Mouse (Mus musculus) limb, embryonic 14.5 days (tissue): ENCODE results near the gene Rsrc2. TPM values are rescaled to one million over a fixed set of nuclear protein-coding genes. Genes with fewer than 3 reads are reported as not detected.
A peak's percentile ranks its signal among the peaks of the same experiment; 100 is the strongest.
"Not testable (repeated sequence)": the region's sequence is repeated elsewhere in the genome, so short reads cannot be mapped to it uniquely, and the experiment has no call there.

Experiments used
- ATAC-seq: fragments of 200-750 bp; cut with Nextera tagmentation; 2 replicates; pipeline ENCODE4 v1.8.0; 2017; ENCODE audit warnings: low read depth, moderate number of reproducible peaks, moderate TSS enrichment; ENCODE audit not compliant: low FRiP score
- DNase-seq: peaks from one replicate; pipeline ENCODE4 v3.0.0-alpha.2; 2015; ENCODE audit warnings: low spot score
- H3K27ac ChIP-seq: fragments of 300-500 bp; sonication (generic); replicated peaks from 2 replicates; pipeline ENCODE4 v1.5.1; 2014; ENCODE audit warnings: low read depth, mild to moderate bottlenecking, low read length, moderate library complexity, mixed read lengths
- H3K27me3 ChIP-seq: fragments of 300-500 bp; sonication (generic); 2 replicates; pipeline ENCODE4 v1.6.1; 2014; ENCODE audit warnings: low read length, mixed read lengths; ENCODE audit not compliant: control insufficient read depth, insufficient read depth
- H3K36me3 ChIP-seq: fragments of 300-500 bp; sonication (generic); 2 replicates; pipeline ENCODE4 v1.6.1; 2014; ENCODE audit warnings: mild to moderate bottlenecking, low read length, moderate library complexity, mixed read lengths; ENCODE audit not compliant: control insufficient read depth, insufficient read depth
- H3K4me1 ChIP-seq: fragments of 300-500 bp; sonication (generic); 2 replicates; pipeline ENCODE4 v1.6.1; 2014; ENCODE audit warnings: antibody characterized with exemption, low read length, mixed read lengths; ENCODE audit not compliant: control insufficient read depth, insufficient read depth
- H3K4me2 ChIP-seq: fragments of 300-500 bp; sonication (generic); replicated peaks from 2 replicates; pipeline ENCODE4 v1.6.1; 2014; ENCODE audit warnings: low read depth, mild to moderate bottlenecking, low read length, moderate library complexity; ENCODE audit not compliant: severe bottlenecking
- H3K4me3 ChIP-seq: fragments of 300-500 bp; sonication (generic); replicated peaks from 2 replicates; pipeline ENCODE4 v1.5.1; 2014; ENCODE audit warnings: low read length
- H3K9ac ChIP-seq: fragments of 300-500 bp; sonication (generic); 2 replicates; pipeline ENCODE4 v1.6.1; 2014; ENCODE audit warnings: mild to moderate bottlenecking, low read depth, low read length, moderate library complexity; ENCODE audit not compliant: severe bottlenecking
- H3K9me3 ChIP-seq: fragments of 300-500 bp; sonication (generic); 2 replicates; pipeline ENCODE4 v1.6.1; 2016; ENCODE audit warnings: low read length; ENCODE audit not compliant: control insufficient read depth
- POLR2A ChIP-seq: fragments of 200-500 bp; IDR thresholded peaks from 2 replicates; pipeline ENCODE4 v1.8.0; 2012; ENCODE audit warnings: inconsistent platforms, mild to moderate bottlenecking, moderate library complexity, borderline replicate concordance; ENCODE audit not compliant: insufficient read depth, insufficient read length; ENCODE audit errors: extremely low read depth
- WGBS: fragments of 180-500 bp; shearing (Covaris S2); extraction: QIAGEN DNeasy Blood & Tissue Kit; methylation state at CpG from one replicate; pipeline ENCODE4 v1.1.7; 2014; 5-methylcytosine and 5-hydroxymethylcytosine counted together
- polyA plus RNA-seq, 2 experiments: library from polyadenylated mRNA; depleted of rRNA in 1 of 2; stranded (reverse) in 1 of 2; unstranded in 1 of 2; fragments of >200 nt; fragmentation: Nextera tagmentation in 1 of 2; extraction: Ambion mirVana in 1 of 2; gene quantifications; 2 replicates each; pipeline versions ENCODE4 v1.2.1 to v1.2.3; 2012 to 2014

Rsrc2 gene
- polyA plus RNA-seq, 2 experiments: 113 to 120 TPM

GRCm38 (mm10) chr5:123773441-123773840, 24.2 kb upstream of the Rsrc2 start:
- H3K4me3 ChIP-seq: no peak overlapping the region
- H3K4me1 ChIP-seq: no peaks in the 10 kb centered on the region
- no peak for TF ChIP-seq POLR2A
- H3K27ac ChIP-seq: no peak overlapping the region
- no peaks in the 10 kb centered on the region for H3K9me3 ChIP-seq
- peaks cover 73% of the 10 kb centered on the region for H3K36me3 ChIP-seq
- no peak overlapping the region for H3K4me2 ChIP-seq
- DNase-seq (no peak), ATAC-seq (no peak)
- no peaks in the 10 kb centered on the region for H3K27me3 ChIP-seq
- no peak overlapping the region for H3K9ac ChIP-seq
- 94% methylated on average over 9 of the region's 9 CpGs for WGBS

DNA sequence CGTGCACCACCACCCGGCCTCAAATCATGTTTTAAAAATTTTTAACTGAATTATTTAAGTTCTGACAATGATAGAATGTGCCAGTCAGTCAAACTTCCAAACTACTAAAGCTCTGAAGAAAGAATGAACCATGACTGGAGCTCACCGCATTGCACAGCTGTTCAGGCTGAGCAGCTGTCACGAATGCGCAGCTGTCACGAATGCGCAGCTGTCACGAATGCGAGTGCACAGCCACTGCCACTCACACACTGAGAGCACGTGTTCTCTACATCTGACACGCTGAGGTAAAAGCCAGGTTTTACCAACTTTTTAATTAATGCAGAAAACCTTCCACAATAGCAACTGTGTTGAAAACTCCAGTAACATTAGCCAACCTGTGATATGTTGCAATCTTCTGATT, 17.2 kb upstream of the Rsrc2 start:
- not testable (repeated sequence) for H3K9me3 ChIP-seq, DNase-seq, H3K4me3 ChIP-seq, H3K27me3 ChIP-seq, H3K27ac ChIP-seq, H3K9ac ChIP-seq, H3K4me1 ChIP-seq, H3K4me2 ChIP-seq
- peak; percentile 71; the same call in 1 of the 2 replicates for ATAC-seq
- 91% methylated on average over 11 of the region's 11 CpGs for WGBS
- H3K36me3 ChIP-seq: peaks cover 68% of the 10 kb centered on the region

DNA sequence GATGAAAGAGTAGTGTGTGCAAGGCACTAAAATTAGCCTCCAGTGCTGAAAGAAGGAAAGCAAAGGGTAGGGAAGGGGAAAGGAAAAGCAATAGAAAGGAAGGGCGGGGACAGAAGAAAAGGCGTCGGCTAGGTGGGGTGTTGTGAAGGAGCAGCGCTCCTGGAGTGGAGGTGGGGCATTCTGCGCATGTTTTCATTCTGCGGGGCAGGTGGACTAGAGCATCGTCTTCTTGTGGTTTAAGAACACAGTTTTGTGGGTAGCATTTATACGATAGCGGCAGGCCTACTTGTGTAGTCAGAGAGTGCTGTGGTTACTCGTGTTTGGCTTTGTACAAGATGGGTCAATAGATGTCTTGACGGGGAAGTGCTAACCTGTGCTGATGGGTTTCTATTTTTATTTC, 16.3 kb upstream of the Rsrc2 start:
- Histone ChIP-seq H3K36me3 (peaks cover 64% of the 10 kb centered on the region), H3K4me2 (no peak overlapping the region), H3K9ac (no peak overlapping the region), H3K27ac (no peak overlapping the region), H3K27me3 (no peaks in the 10 kb centered on the region), H3K9me3 (no peaks in the 10 kb centered on the region), H3K4me1 (no peaks in the 10 kb centered on the region), H3K4me3 (no peak overlapping the region)
- 90% methylated on average over 11 of the region's 11 CpGs for WGBS
- TF ChIP-seq POLR2A: no peak
- no peak for ATAC-seq
- no peak for DNase-seq

DNA sequence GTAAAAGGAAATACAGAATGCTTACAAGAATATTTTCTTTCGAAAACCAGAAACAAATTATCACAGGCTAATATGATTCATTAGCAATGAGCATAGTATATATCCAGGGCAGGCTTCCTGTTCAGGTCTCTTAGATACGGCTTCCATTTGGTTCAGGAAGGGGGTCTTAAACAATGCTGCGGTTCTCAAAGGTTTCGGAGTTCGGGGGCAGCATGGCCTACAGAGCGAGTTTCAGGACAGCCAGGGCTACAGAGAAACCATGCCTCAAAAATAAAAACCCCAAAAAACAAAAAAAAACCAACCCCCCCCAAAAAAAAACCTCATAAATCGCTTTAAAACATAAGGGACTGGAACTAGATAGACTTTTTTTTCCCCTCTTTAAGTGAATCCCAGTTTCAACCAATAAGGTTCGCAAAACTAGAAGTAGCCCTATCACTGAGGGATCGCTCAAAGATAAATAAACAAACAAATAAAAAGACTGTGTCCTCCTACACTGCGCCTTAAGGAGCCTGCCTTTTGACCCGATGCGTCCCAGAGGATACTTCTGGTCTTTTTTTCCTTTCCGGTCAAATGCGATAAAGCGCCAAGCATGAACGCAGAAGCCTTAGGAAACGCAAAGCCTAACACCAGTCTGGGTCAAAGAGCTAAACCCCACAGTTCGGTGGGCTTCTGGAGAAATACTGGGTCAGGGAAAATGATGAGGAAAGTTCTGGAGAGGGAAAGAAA, 712 bp downstream of the Rsrc2 start:
- Histone ChIP-seq H3K27me3 (no peaks in the 10 kb centered on the region), H3K36me3 (peaks cover 19% of the 10 kb centered on the region), H3K4me2 (peak overlapping the region; percentile 47), H3K9me3 (no peaks in the 10 kb centered on the region), H3K27ac (peak overlapping the region; percentile 98), H3K9ac (peak overlapping the region; percentile 84), H3K4me1 (peaks cover 25% of the 10 kb centered on the region), H3K4me3 (peak overlapping the region; percentile 56)
- ATAC-seq (no peak), DNase-seq (peak; percentile 10)
- under 1% methylated on average over 18 of the region's 18 CpGs for WGBS
- no peak for TF ChIP-seq POLR2A

GRCm38 (mm10) chr5:123747604-123748003, 1.6 kb downstream of the Rsrc2 start:
- H3K27ac ChIP-seq: no peak overlapping the region
- TF ChIP-seq POLR2A: no peak
- peak overlapping the region; percentile 47 for H3K4me2 ChIP-seq
- H3K9ac ChIP-seq: peak overlapping the region; percentile 84
- H3K36me3 ChIP-seq: peaks cover 24% of the 10 kb centered on the region
- H3K4me1 ChIP-seq: peaks cover 25% of the 10 kb centered on the region
- no peaks in the 10 kb centered on the region for H3K27me3 ChIP-seq
- WGBS: 23% methylated on average over 7 of the region's 7 CpGs
- DNase-seq (peak; percentile 51), ATAC-seq (no peak)
- no peaks in the 10 kb centered on the region for H3K9me3 ChIP-seq
- H3K4me3 ChIP-seq: peak overlapping the region; percentile 56
